Mouse (Mus musculus): ENCODE data around the gene 4933434E20Rik. TPM values are rescaled to one million over a fixed set of nuclear protein-coding genes. Genes with fewer than 3 reads are reported as not detected.

4933434E20Rik gene
- polyA plus RNA-seq, 1 experiment from 2014 or later, result 201 TPM

DNA sequence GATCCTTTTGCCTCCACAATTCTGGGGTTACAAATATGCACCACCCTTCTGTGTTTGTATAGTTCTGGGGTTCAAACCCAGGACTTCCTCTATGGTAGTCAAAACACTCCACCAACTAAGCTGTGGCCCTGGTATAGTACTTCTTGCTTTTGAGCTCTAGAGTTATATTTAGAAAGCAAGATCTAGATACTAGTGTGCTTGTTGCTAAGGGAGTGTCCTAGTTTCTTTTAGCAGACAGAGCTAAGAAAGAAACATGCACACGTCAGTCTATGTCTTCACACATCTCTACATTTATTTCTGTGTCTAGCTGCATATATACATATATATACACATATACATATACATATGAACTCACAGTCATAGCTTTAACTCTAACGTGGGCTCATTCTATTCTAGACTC, 60.3 kb downstream of the 4933434E20Rik start:
- Histone ChIP-seq H3K27ac (no peak overlapping the region), H3K9me3 (no peaks in the 10 kb centered on the region), H3K36me3 (no peaks in the 10 kb centered on the region), H3K4me3 (no peak overlapping the region), H3K27me3 (replicated peaks) (no peaks in the 10 kb centered on the region), H3K4me1 (no peaks in the 10 kb centered on the region), H3K9ac (no peak overlapping the region), H3K4me2 (replicated peaks) (no peak overlapping the region)
- no peak for ATAC-seq (ENCODE audit: low FRiP score, low read depth)
- 91% methylated on average over 2 of the region's 2 CpGs for WGBS

DNA sequence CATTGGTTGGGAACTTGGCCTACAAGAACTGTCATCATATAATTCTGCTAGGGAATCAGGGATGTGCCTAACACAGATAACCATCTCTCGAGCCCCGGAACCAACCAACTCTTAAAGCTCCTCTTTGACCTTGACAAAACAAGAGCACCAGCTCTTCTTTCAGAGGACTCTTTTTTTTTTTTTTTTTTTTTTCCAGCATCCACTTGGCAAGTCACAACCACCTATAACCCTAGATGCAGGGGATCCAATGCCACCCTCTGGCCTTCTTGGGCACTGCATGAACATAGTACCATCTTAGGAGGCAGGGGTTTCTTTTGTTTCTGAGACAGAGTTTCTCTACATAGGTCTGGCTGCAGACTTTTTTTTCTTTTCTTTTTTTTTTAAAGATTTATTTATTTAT, 62.9 kb downstream of the 4933434E20Rik start:
- no peak for ATAC-seq (ENCODE audit: low FRiP score, low read depth)
- H3K4me1 ChIP-seq, result no peaks in the 10 kb centered on the region
- no peak overlapping the region for H3K9ac ChIP-seq
- 85% methylated on average over 2 of the region's 2 CpGs for WGBS
- no peak overlapping the region for H3K4me2 ChIP-seq (replicated peaks)
- H3K27me3 ChIP-seq (replicated peaks), result no peaks in the 10 kb centered on the region
- no peaks in the 10 kb centered on the region for H3K36me3 ChIP-seq
- no peaks in the 10 kb centered on the region for H3K9me3 ChIP-seq
- no peak overlapping the region for H3K4me3 ChIP-seq
- H3K27ac ChIP-seq, result no peak overlapping the region

DNA sequence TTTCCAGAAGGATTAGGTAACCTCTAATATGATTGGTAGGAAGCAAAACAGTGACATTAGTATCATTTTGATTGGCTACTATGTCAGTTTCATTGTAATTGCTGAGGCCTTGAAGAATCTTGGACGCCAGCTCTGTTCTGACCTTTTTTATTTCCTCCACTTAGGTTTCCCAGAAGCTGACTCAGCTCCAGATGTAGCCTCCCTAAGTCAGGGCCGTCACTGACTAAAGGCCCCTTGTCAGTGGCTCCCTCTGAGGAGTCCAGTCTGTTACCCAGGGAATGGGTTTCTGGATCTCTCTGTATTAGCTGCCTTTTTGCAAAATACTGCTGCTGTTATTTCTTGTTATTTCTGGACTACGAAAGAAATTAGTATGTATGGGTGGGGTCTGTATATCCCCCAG, 64.1 kb downstream of the 4933434E20Rik start:
- no peak overlapping the region for H3K4me3 ChIP-seq
- no peak for ATAC-seq (ENCODE audit: low FRiP score, low read depth)
- no peak overlapping the region for H3K27ac ChIP-seq
- H3K4me1 ChIP-seq, result no peaks in the 10 kb centered on the region
- no peaks in the 10 kb centered on the region for H3K9me3 ChIP-seq
- no peak overlapping the region for H3K4me2 ChIP-seq (replicated peaks)
- no peaks in the 10 kb centered on the region for H3K27me3 ChIP-seq (replicated peaks)
- H3K36me3 ChIP-seq, result no peaks in the 10 kb centered on the region
- 81% methylated on average over 3 of the region's 3 CpGs for WGBS
- no peak overlapping the region for H3K9ac ChIP-seq

MicroRNAs within 50 kb of the gene (microRNA counts, 519-probe panel; counts per million panel counts)
- 342 counts per million, percentile 67 among the panel's probes with 10 or more counts for microRNA mmu-miR-190b

Small RNAs within 50 kb of the gene (microRNA-seq; reads per million reads assigned to microRNA genes)
- gene Mir190b (7.0 reads per million, percentile 19 among the genes with 10 or more reads in this experiment), gene Mir7669 (0.66 reads per million)

Other genes starting within 250 kb of the 4933434E20Rik start
- gene She, start 220.3 kb upstream of the 4933434E20Rik start, polyA plus RNA-seq (2016; fragmentation: Nextera tagmentation; extraction: Ambion mirVana), result 3.3 and 4.2 TPM in 2 replicates
- gene Il6ra, start 138.4 kb upstream of the 4933434E20Rik start, polyA plus RNA-seq (2016; fragmentation: Nextera tagmentation; extraction: Ambion mirVana), result 0.68 and 0.80 TPM in 2 replicates
- 18.5 and 19.7 TPM in 2 replicates for gene Atp8b2, start 88.1 kb upstream of the 4933434E20Rik start, polyA plus RNA-seq (2016; fragmentation: Nextera tagmentation; extraction: Ambion mirVana)
- gene Hax1, start 52.9 kb upstream of the 4933434E20Rik start, polyA plus RNA-seq (2016; fragmentation: Nextera tagmentation; extraction: Ambion mirVana), result 137 and 139 TPM in 2 replicates
- 184 and 186 TPM in 2 replicates for gene Ubap2l, start 992 bp downstream of the 4933434E20Rik start, polyA plus RNA-seq (2016; fragmentation: Nextera tagmentation; extraction: Ambion mirVana)
- gene Tpm3, start 21.0 kb downstream of the 4933434E20Rik start, polyA plus RNA-seq (2016; fragmentation: Nextera tagmentation; extraction: Ambion mirVana), result 464 and 470 TPM in 2 replicates
- gene Nup210l, start 52.5 kb downstream of the 4933434E20Rik start, polyA plus RNA-seq (2016; fragmentation: Nextera tagmentation; extraction: Ambion mirVana), result 0.40 and 0.46 TPM in 2 replicates
- gene Rps27, start 162.0 kb downstream of the 4933434E20Rik start, polyA plus RNA-seq (2016; fragmentation: Nextera tagmentation; extraction: Ambion mirVana), result 952 and 1,028 TPM in 2 replicates
- gene Rab13, start 162.1 kb downstream of the 4933434E20Rik start, polyA plus RNA-seq (2016; fragmentation: Nextera tagmentation; extraction: Ambion mirVana), result 22.3 and 23.4 TPM in 2 replicates
- 86.3 and 86.7 TPM in 2 replicates for gene Jtb, start 180.0 kb downstream of the 4933434E20Rik start, polyA plus RNA-seq (2016; fragmentation: Nextera tagmentation; extraction: Ambion mirVana)
- gene Creb3l4, start 191.9 kb downstream of the 4933434E20Rik start, polyA plus RNA-seq (2016; fragmentation: Nextera tagmentation; extraction: Ambion mirVana), result 3.8 and 4.2 TPM in 2 replicates
- gene Slc39a1, start 196.5 kb downstream of the 4933434E20Rik start, polyA plus RNA-seq (2016; fragmentation: Nextera tagmentation; extraction: Ambion mirVana), result 33.8 and 44.2 TPM in 2 replicates
- 22.4 and 25.3 TPM in 2 replicates for gene Crtc2, start 202.5 kb downstream of the 4933434E20Rik start, polyA plus RNA-seq (2016; fragmentation: Nextera tagmentation; extraction: Ambion mirVana)
- 6.6 and 6.8 TPM in 2 replicates for gene Dennd4b, start 213.5 kb downstream of the 4933434E20Rik start, polyA plus RNA-seq (2016; fragmentation: Nextera tagmentation; extraction: Ambion mirVana)
- gene Gatad2b, start 241.5 kb downstream of the 4933434E20Rik start, polyA plus RNA-seq (2016; fragmentation: Nextera tagmentation; extraction: Ambion mirVana), result 12.8 and 15.9 TPM in 2 replicates